Mouse (Mus musculus) liver, embryonic 15.5 days (tissue): ENCODE data around the gene Eif4g1. TPM values are rescaled to one million over a fixed set of nuclear protein-coding genes. Genes with fewer than 3 reads are reported as not detected.

Experiments used
- ATAC-seq: fragments of 200-750 bp; cut with Nextera tagmentation; 2 replicates; pipeline ENCODE4 v1.8.0; 2017; ENCODE audit warnings: moderate number of reproducible peaks, mild to moderate bottlenecking, moderate library complexity; ENCODE audit not compliant: insufficient read depth
- H3K27ac ChIP-seq: fragments of 300-500 bp; sonication (generic); replicated peaks from 2 replicates; pipeline ENCODE4 v1.5.1; 2015; ENCODE audit warnings: mild to moderate bottlenecking, inconsistent platforms
- H3K27me3 ChIP-seq: fragments of 300-500 bp; sonication (generic); 2 replicates; pipeline ENCODE4 v1.6.1; 2015; ENCODE audit warnings: mild to moderate bottlenecking, inconsistent platforms
- H3K36me3 ChIP-seq: fragments of 300-500 bp; sonication (generic); replicated peaks from 2 replicates; pipeline ENCODE4 v1.6.1; 2015; ENCODE audit warnings: moderate library complexity, mild to moderate bottlenecking, inconsistent platforms
- H3K4me1 ChIP-seq: fragments of 300-500 bp; sonication (generic); replicated peaks from 2 replicates; pipeline ENCODE4 v1.6.1; 2015; ENCODE audit warnings: inconsistent platforms
- H3K4me2 ChIP-seq: fragments of 300-500 bp; sonication (generic); 2 replicates; pipeline ENCODE4 v1.6.1; 2015; ENCODE audit warnings: moderate library complexity, mild to moderate bottlenecking, inconsistent platforms
- H3K4me3 ChIP-seq: fragments of 300-500 bp; sonication (generic); replicated peaks from 2 replicates; pipeline ENCODE4 v1.5.1; 2015; ENCODE audit warnings: mild to moderate bottlenecking, inconsistent platforms
- H3K9ac ChIP-seq: fragments of 300-500 bp; sonication (generic); 2 replicates; pipeline ENCODE4 v1.6.1; 2015; ENCODE audit warnings: moderate library complexity, mild to moderate bottlenecking, inconsistent platforms
- H3K9me3 ChIP-seq: fragments of 300-500 bp; sonication (generic); replicated peaks from 2 replicates; pipeline ENCODE4 v1.6.1; 2016; ENCODE audit warnings: inconsistent platforms
- WGBS: fragments of 180-500 bp; shearing (Covaris S2); methylation state at CpG from one replicate; pipeline ENCODE4 v1.1.7; 2015; ENCODE audit warnings: mixed read lengths; ENCODE audit not compliant: insufficient replicate concordance; 5-methylcytosine and 5-hydroxymethylcytosine counted together
- polyA plus RNA-seq: library from polyadenylated mRNA; unstranded; fragments of >200 nt; fragmentation: Nextera tagmentation; extraction: Ambion mirVana; gene quantifications from 2 replicates; pipeline ENCODE4 v1.2.1, GENCODE M21; 2015

Gene Eif4g1
- polyA plus RNA-seq, 1 experiment from 2014 or later: 86.2 TPM

- Histone ChIP-seq H3K9ac (peak overlapping the region; percentile 74), H3K4me3 (peak overlapping the region; percentile 77), H3K27me3 (no peaks in the 10 kb centered on the region), H3K36me3 (peaks cover 30% of the 10 kb centered on the region), H3K4me2 (peak overlapping the region; percentile 100), H3K9me3 (no peaks in the 10 kb centered on the region), H3K27ac (peak overlapping the region; percentile 91), H3K4me1 (peaks cover 74% of the 10 kb centered on the region)
- WGBS: under 1% methylated on average over 66 of the region's 68 CpGs
- ATAC-seq: peak; percentile 63
Observed at GRCm38 (mm10) chr16:20715976-20716840, 48.1 kb downstream of the Eif4g1 start.

DNA sequence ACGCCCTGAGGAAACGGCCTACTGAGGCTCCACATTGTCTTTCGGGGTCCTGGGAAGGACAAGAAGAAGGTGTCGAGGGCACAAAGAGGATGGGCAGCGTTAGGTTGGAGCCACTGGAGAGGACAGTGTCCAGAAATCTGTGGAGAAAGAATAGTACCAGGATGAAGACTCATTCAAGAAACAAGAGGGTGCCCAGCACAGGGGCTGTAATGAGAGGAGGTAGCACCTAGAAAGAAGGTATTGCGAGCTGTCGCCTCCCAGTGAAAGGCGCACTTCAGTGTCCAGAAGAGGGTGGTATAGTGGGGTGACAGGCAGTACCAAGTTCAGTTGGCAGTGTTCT, 48.7 kb downstream of the Eif4g1 start:
- Histone ChIP-seq H3K4me3 (peak overlapping the region; percentile 77), H3K4me2 (peak overlapping the region; percentile 100), H3K9me3 (no peaks in the 10 kb centered on the region), H3K27me3 (no peaks in the 10 kb centered on the region), H3K36me3 (peaks cover 26% of the 10 kb centered on the region), H3K9ac (peak overlapping the region; percentile 74), H3K4me1 (peaks cover 68% of the 10 kb centered on the region), H3K27ac (peak overlapping the region; percentile 91)
- peak; percentile 17 for ATAC-seq
- WGBS: 1% methylated on average over 8 of the region's 8 CpGs

DNA sequence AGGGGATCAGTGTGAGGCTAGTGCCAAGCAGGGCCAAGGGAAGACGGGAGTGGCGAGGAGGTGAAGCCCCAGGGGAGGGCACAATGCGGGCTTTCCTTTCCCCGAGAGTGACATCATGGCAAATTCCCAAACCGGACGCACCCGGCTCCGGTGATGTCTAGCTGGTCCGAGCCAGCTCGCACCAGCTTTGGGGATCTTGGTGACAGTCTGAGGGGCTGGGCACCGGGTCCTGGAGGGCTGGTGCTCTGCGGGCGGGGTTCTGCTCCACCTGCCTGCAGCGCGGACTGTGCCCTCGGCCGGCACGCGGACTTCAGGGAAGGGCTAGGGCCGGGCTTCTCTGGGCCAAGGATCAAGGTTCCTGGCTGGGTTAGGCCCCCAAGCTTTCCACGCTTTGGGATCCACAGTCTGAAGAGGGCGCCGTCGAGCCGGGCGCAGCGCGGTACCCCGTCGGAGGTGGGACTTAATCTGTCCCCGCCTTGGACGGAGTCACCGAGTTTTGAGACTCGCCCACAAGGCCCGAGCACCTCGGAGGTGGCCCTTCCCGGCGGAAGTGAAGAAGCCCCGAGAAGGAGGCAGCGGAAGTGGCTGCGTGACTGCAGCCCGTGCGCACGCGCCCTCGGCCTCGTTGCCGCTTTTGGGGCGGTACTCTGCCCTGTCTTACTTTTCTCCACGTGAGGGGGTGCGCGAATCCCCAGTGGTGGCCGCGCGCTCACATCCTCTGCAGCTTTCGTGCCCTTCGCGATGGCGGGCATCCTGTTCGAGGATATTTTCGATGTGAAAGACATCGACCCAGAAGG, 49.3 kb downstream of the Eif4g1 start, which contains the start of the genes Polr2h and Clcn2:
Polr2h (plus strand) TSS at position 485 of the 797 bp plus-strand sequence.
Clcn2 (minus strand) TSS at position 566 of the 797 bp plus-strand sequence.
- peak within 1 kb of the TSS; percentile 74 for H3K9ac ChIP-seq
- H3K4me3 ChIP-seq: peak within 1 kb of the TSS; percentile 77
- under 1% methylated on average over 62 of the region's 62 CpGs for WGBS
- H3K4me2 ChIP-seq: peak within 1 kb of the TSS; percentile 100
- no peaks in the 10 kb centered on the region for H3K9me3 ChIP-seq
- peaks cover 63% of the 10 kb centered on the region for H3K4me1 ChIP-seq
- peaks cover 26% of the 10 kb centered on the region for H3K36me3 ChIP-seq
- peak within 1 kb of the TSS; percentile 91 for H3K27ac ChIP-seq
- no peaks in the 10 kb centered on the region for H3K27me3 ChIP-seq
- peak; percentile 84 for ATAC-seq

GRCm38 (mm10) chr16:20717978-20718670, 50.0 kb downstream of the Eif4g1 start:
- Histone ChIP-seq H3K4me2 (peak overlapping the region; percentile 100), H3K27me3 (no peaks in the 10 kb centered on the region), H3K4me3 (peak overlapping the region; percentile 77), H3K36me3 (peaks cover 23% of the 10 kb centered on the region), H3K4me1 (peaks cover 57% of the 10 kb centered on the region), H3K9me3 (no peaks in the 10 kb centered on the region), H3K9ac (peak overlapping the region; percentile 74), H3K27ac (peak overlapping the region; percentile 91)
- ATAC-seq: peak; percentile 15
- under 1% methylated on average over 18 of the region's 18 CpGs for WGBS

GRCm38 (mm10) chr16:20721808-20722207, 53.7 kb downstream of the Eif4g1 start:
- Histone ChIP-seq H3K27ac (no peak overlapping the region), H3K4me3 (no peak overlapping the region), H3K9me3 (no peaks in the 10 kb centered on the region), H3K27me3 (0 out of 2 replicates have a peak, but pooled peaks cover 16% of the 10 kb centered on the region), H3K4me2 (no peak overlapping the region), H3K9ac (no peak overlapping the region), H3K36me3 (peaks cover 23% of the 10 kb centered on the region), H3K4me1 (peaks cover 28% of the 10 kb centered on the region)
- no peak for ATAC-seq
- 74% methylated on average over 10 of the region's 10 CpGs for WGBS

DNA sequence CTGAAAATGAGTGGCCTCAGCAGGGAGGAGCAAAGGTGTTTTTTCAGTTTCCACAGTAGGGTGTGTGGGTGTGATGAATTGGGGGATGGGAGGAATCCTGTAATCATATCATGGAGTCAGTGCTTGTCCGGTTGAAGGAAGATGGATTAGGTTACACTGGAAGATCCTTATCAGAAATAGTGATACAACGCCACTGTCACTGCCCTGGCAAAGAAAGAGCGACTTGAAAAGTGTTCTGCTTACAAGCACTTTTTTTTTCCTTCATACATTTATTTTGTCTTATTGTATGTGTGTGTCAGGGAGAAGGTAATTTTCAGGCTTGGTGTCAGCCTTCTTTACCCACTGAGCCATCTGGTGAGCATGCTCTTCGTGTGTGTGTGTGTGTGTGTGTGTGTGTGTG, 54.6 kb downstream of the Eif4g1 start:
- peaks cover 22% of the 10 kb centered on the region for H3K4me1 ChIP-seq
- no peak overlapping the region for H3K4me2 ChIP-seq
- no peak overlapping the region for H3K9ac ChIP-seq
- H3K27me3 ChIP-seq: 0 out of 2 replicates have a peak, but pooled peaks cover 19% of the 10 kb centered on the region
- H3K9me3 ChIP-seq: no peaks in the 10 kb centered on the region
- no peak for ATAC-seq
- peaks cover 23% of the 10 kb centered on the region for H3K36me3 ChIP-seq
- no peak overlapping the region for H3K27ac ChIP-seq
- 65% methylated on average over 4 of the region's 4 CpGs for WGBS
- H3K4me3 ChIP-seq: no peak overlapping the region

DNA sequence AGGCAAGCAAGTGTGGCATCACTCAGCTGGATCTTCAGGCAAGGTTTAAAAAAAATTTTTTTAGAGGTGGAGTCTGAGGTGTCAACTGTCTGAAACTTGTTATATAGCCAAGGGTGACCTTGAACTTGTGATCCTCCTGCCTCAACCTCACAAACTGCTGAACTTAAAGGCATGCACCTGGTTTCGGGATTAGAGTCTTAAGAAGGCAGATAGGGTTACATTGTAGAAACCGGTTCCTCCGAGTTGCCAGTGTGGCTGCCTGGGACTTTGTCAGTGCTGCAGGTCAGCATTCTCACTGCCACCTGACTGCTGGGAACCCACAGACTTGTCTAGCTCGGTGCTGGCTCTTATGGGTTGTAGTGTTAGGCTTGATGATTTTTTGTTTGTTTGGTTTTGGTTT, 55.1 kb downstream of the Eif4g1 start:
- Histone ChIP-seq H3K27me3 (0 out of 2 replicates have a peak, but pooled peaks cover 19% of the 10 kb centered on the region), H3K4me3 (no peak overlapping the region), H3K27ac (no peak overlapping the region), H3K36me3 (peaks cover 23% of the 10 kb centered on the region), H3K9me3 (no peaks in the 10 kb centered on the region), H3K4me1 (peaks cover 17% of the 10 kb centered on the region), H3K9ac (no peak overlapping the region), H3K4me2 (no peak overlapping the region)
- no peak for ATAC-seq
- 56% methylated on average over 4 of the region's 4 CpGs for WGBS

DNA sequence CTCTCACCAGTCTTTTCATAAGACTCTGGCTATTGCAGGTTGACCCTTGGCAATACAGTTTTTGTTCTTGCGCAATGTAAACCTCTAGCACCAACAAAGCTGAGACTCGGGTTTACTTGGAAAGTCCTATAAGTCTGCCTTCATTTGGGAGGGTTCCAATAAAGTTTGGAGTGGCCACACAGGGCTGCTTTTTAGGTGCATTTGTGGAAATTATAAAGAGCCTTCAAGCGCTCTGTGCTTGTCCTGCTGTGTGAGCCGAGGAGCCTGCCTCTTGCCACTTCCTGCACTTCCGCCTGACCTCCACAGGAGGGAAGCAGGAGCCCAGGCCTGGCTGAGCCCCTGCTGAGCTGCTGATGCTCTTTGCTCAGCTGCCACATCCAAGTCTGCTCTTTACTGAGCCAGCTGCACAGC, 56.2 kb downstream of the Eif4g1 start:
- H3K9ac ChIP-seq: no peak overlapping the region
- H3K9me3 ChIP-seq: no peaks in the 10 kb centered on the region
- no peak overlapping the region for H3K4me3 ChIP-seq
- 30% methylated on average over 5 of the region's 5 CpGs for WGBS
- peak; percentile 59 for ATAC-seq
- H3K27ac ChIP-seq: no peak overlapping the region
- peaks cover 10% of the 10 kb centered on the region for H3K4me1 ChIP-seq
- peaks cover 29% of the 10 kb centered on the region for H3K27me3 ChIP-seq
- H3K36me3 ChIP-seq: peaks cover 23% of the 10 kb centered on the region
- no peak overlapping the region for H3K4me2 ChIP-seq

DNA sequence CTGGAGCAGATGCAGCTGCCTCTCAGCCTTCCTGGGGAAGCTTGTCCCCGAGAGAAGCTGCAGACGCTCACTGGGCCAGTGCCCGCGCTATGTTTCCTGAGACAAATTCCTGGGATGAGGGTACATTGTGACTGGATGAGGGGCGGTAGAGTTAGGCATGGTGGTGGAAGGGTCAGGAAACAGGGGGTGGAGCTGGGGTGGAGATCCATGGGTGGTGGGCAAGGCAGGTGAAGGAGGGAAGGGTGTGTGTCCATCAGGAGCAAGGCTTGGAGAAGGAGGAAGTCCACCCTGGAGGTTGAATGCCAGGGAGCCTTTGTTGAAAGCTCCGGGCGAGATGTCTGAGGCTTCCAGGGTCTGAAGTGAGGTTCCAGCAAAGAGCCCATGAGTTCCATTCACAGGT, 57.2 kb downstream of the Eif4g1 start:
- 77% methylated on average over 7 of the region's 7 CpGs for WGBS
- Histone ChIP-seq H3K9me3 (no peaks in the 10 kb centered on the region), H3K4me1 (peaks cover 10% of the 10 kb centered on the region), H3K4me2 (no peak overlapping the region), H3K27me3 (peaks cover 38% of the 10 kb centered on the region), H3K4me3 (no peak overlapping the region), H3K36me3 (peaks cover 17% of the 10 kb centered on the region), H3K27ac (no peak overlapping the region), H3K9ac (no peak overlapping the region)
- no peak for ATAC-seq

- no peak overlapping the region for H3K4me2 ChIP-seq
- H3K27me3 ChIP-seq: peaks cover 42% of the 10 kb centered on the region
- no peak overlapping the region for H3K9ac ChIP-seq
- peaks cover 12% of the 10 kb centered on the region; the same call in 1 of the 2 replicates for H3K36me3 ChIP-seq
- no peak overlapping the region for H3K4me3 ChIP-seq
- peaks cover 10% of the 10 kb centered on the region for H3K4me1 ChIP-seq
- 54% methylated on average over 4 of the region's 4 CpGs for WGBS
- ATAC-seq: no peak
- H3K9me3 ChIP-seq: no peaks in the 10 kb centered on the region
- no peak overlapping the region for H3K27ac ChIP-seq
Observed at GRCm38 (mm10) chr16:20725750-20726149, 57.6 kb downstream of the Eif4g1 start.
